Mouse (Mus musculus) cortical plate, adult 2 months (tissue): Measurements from ENCODE around the gene Camkmt.

ENCODE experiments used
- CTCF ChIP-seq: fragments of 200-500 bp; IDR thresholded peaks from 2 replicates; pipeline ENCODE4 v1.5.1; 2011; ENCODE audit warnings: mild to moderate bottlenecking, control low read depth, low read length; ENCODE audit not compliant: insufficient read depth; ENCODE audit errors: extremely low read depth
- POLR2A ChIP-seq: fragments of 200-500 bp; IDR thresholded peaks from 2 replicates; pipeline ENCODE4 v1.6.1; 2011; ENCODE audit warnings: mild to moderate bottlenecking, low read length, control low read depth; ENCODE audit not compliant: insufficient read depth; ENCODE audit errors: extremely low read depth

DNA sequence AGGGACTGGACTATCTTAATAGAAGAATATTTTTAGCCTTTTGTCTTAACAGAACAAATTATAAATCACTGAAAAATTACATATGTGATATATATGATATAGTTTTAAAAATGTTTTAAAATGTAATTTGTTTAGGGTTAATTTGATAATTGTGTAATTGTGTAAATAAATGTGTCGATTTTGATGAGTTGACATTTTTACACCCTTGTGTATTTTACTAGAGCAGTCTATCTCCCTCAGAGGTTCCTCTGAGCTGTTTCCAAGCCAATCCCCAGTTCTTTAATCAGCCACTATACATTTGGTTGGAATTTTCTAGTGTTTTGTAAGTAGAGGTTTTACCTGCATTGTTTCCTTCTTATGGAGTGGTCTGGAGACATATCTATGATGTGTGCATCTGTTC lies 48.0 kb downstream of the Camkmt start:
- no peak for TF ChIP-seq CTCF
- TF ChIP-seq POLR2A: no peak
